Mouse (Mus musculus) forebrain, postnatal 0 days (tissue): ENCODE measurements around the gene H2-T3. TPM values are rescaled to one million over a fixed set of nuclear protein-coding genes. Genes with fewer than 3 reads are reported as not detected.
"Not testable (repeated sequence)": the region's sequence is repeated elsewhere in the genome, so short reads cannot be mapped to it uniquely, and the experiment has no call there.

Source experiments
- ATAC-seq: fragments of 200-750 bp; cut with Nextera tagmentation; 2 replicates; pipeline ENCODE4 v1.8.0; 2017; ENCODE audit warnings: mild to moderate bottlenecking, moderate library complexity
- DNase-seq: peaks from one replicate; pipeline ENCODE4 v3.0.0-alpha.2; 2015
- H3K27ac ChIP-seq: fragments of 300-500 bp; sonication (generic); 2 replicates; pipeline ENCODE4 v1.5.1; 2014; ENCODE audit warnings: low read depth, mild to moderate bottlenecking, antibody characterized with exemption, low read length, moderate library complexity, mixed read lengths
- H3K27me3 ChIP-seq: fragments of 300-500 bp; sonication (generic); 2 replicates; pipeline ENCODE4 v1.6.1; 2014; ENCODE audit warnings: mild to moderate bottlenecking, low read length, mixed read lengths; ENCODE audit not compliant: insufficient read depth
- H3K36me3 ChIP-seq: fragments of 300-500 bp; sonication (generic); 2 replicates; pipeline ENCODE4 v1.6.1; 2014; ENCODE audit warnings: mild to moderate bottlenecking, moderate library complexity; ENCODE audit not compliant: insufficient read depth
- H3K4me1 ChIP-seq: fragments of 300-500 bp; sonication (generic); 2 replicates; pipeline ENCODE4 v1.6.1; 2014; ENCODE audit warnings: antibody characterized with exemption; ENCODE audit not compliant: insufficient read depth
- H3K4me2 ChIP-seq: fragments of 300-500 bp; sonication (generic); 2 replicates; pipeline ENCODE4 v1.6.1; 2014; ENCODE audit warnings: low read depth, mild to moderate bottlenecking, moderate library complexity
- H3K4me3 ChIP-seq: fragments of 300-500 bp; sonication (generic); 2 replicates; pipeline ENCODE4 v1.5.1; 2014; ENCODE audit warnings: low read depth, low read length, mixed read lengths
- H3K9ac ChIP-seq: fragments of 300-500 bp; sonication (generic); 2 replicates; pipeline ENCODE4 v1.6.1; 2014; ENCODE audit warnings: mild to moderate bottlenecking
- H3K9me3 ChIP-seq: fragments of 300-500 bp; sonication (generic); 2 replicates; pipeline ENCODE4 v1.6.1; 2016; ENCODE audit warnings: low read length
- CTCF ChIP-seq: sonication (generic); IDR thresholded peaks from 2 replicates; pipeline ENCODE4 v1.5.1; 2016; ENCODE audit warnings: antibody characterized with exemption, control low read depth, low read depth
- WGBS: fragments of 180-500 bp; shearing (Covaris S2); extraction: QIAGEN DNeasy Blood & Tissue Kit; methylation state at CpG from one replicate; pipeline ENCODE4 v1.1.7; 2014; 5-methylcytosine and 5-hydroxymethylcytosine counted together
- polyA plus RNA-seq: library from polyadenylated mRNA; unstranded; fragments of >200 nt; fragmentation: Nextera tagmentation; extraction: Ambion mirVana; gene quantifications from 2 replicates; pipeline ENCODE4 v1.2.1, GENCODE M21; 2015
- total RNA-seq: library from RNA; depleted of rRNA; stranded (reverse); fragments of >200 nt; gene quantifications from 2 replicates; pipeline ENCODE4 v1.2.3, GENCODE M21; 2014

The H2-T3 gene
- total and polyA plus RNA-seq, 2 experiments from 2014 or later = not detected

DNA sequence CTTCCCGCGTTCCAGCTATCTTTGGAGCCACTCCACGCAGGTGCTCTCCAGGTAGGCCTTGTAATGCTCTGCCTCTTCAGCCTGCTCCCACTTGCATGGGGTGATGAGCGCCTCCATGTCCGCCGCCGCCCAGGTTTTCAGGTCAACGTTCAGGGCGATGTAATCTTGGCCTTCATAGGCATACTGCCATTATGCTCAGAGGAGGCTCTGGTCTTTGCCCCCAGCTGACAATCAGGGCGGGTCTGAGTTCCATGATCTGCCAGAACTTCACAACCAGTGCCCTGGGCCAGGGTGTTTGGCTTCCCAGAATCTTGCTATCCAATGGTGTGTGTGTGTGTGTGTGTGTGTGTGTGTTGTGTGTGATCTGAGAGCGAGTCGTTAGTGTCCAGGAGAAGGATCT is 7.9 kb downstream of the H2-T3 start:
- H3K9me3 ChIP-seq = no peaks in the 10 kb centered on the region
- no peak overlapping the region for H3K4me3 ChIP-seq
- H3K27ac ChIP-seq = no peak overlapping the region
- WGBS = 73% methylated on average over 12 of the region's 12 CpGs
- H3K9ac ChIP-seq = no peak overlapping the region
- H3K4me1 ChIP-seq = no peaks in the 10 kb centered on the region
- H3K27me3 ChIP-seq = peaks cover 3% of the 10 kb centered on the region; the same call in 1 of the 2 replicates
- no peak for TF ChIP-seq CTCF
- ATAC-seq (no peak), DNase-seq (no peak)
- no peak overlapping the region for H3K4me2 ChIP-seq
- H3K36me3 ChIP-seq = no peaks in the 10 kb centered on the region

DNA sequence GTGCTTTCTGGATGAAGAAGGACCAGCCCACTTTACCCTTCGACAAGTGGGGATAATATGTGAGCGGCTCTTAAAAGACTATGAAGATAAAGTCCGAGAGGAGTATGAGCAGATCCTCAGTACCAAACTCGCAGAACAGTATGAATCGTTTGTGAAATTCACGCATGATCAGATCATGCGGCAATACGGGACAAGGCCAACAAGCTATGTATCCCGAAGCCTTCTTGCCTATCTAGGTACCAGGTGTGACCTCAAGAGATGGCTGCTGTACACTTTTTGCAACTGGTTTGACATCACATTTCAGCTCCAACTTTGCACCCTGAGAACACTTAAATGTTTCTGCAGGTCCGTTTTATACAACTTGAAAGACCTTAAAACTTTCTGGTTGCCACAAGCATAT is 10.6 kb downstream of the H2-T3 start:
- H3K4me2 ChIP-seq, H3K27me3 ChIP-seq, H3K4me1 ChIP-seq, H3K9ac ChIP-seq, H3K4me3 ChIP-seq, DNase-seq, H3K36me3 ChIP-seq, H3K27ac ChIP-seq, H3K9me3 ChIP-seq, ATAC-seq: not testable (repeated sequence)
- WGBS = 7% methylated on average over 10 of the region's 10 CpGs

DNA sequence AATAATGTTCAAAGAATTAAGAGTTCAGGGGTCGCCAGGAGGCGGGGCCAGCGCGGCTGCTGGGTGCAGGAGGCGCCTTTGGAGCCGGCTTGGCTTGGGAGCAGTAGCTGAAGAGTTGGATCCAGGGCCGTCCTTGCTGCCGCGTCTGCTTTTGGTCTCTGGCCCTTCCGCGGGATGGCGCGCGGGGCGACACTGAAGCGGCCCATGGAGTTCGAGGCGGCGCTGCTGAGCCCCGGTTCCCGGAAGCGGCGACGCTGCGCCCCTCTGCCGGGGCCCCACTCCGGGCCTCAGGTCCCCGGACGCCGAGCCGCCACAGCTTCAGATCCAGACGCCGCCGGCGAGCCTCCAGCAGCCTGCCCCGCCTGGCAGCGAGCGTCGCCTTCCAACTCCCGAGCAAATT is 11.1 kb downstream of the H2-T3 start:
- not testable (repeated sequence) for H3K36me3 ChIP-seq, H3K9ac ChIP-seq, H3K27me3 ChIP-seq, DNase-seq, H3K4me1 ChIP-seq, H3K9me3 ChIP-seq, H3K27ac ChIP-seq
- under 1% methylated on average over 40 of the region's 40 CpGs for WGBS
- peak overlapping the region; percentile 14; the same call in 1 of the 2 replicates for H3K4me3 ChIP-seq
- H3K4me2 ChIP-seq = peak overlapping the region; percentile 50
- ATAC-seq = peak; percentile 25; the same call in 1 of the 2 replicates

DNA sequence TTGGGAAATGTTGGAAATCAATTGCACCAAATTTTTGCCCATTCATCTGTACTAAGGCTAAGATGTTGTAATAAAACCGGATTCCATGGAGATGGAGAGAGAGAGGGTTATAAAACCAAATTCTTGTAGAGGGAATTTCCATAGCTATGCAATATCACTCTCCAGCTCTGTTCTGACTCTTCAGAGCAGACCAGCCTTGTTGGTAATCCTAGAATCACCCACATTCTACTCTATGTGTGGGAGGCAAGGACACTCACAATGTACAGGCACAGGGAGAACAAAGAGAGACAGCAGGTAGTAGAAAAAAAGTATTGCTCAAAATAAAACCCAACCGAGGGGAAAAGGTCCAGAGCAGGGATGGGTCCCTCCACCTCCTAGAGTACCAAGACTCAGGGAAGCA is 14.0 kb downstream of the H2-T3 start:
- H3K27ac ChIP-seq, H3K27me3 ChIP-seq, H3K4me3 ChIP-seq, DNase-seq, H3K4me2 ChIP-seq, ATAC-seq, H3K9me3 ChIP-seq, H3K36me3 ChIP-seq, H3K4me1 ChIP-seq, H3K9ac ChIP-seq: not testable (repeated sequence)
- no CpG with 5 or more reads among the region's 2 CpGs for WGBS

DNA sequence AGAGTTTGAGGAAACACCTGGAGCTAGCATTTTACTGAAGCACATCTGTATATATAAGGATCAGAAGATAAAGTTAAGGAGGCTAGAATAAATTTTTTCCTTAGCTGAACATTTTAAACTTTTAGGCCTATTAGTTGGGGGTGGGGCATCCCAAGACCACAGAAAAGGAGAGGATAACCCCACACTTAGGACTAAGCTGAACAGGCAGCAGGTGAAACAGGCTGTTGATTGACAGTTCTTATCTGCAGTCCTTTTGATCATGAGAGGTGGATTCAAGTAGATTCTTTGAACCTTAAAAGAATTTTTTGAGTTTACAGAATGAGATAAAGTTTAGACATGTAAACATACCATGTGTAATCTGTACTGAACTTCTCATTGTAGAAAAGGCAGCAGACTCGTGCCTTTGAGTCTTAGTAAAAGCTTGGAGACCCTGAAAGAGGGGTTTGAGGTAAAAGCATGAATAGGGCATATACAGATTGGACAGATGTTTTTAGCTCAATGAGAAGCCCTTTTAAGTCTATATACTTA is 19.7 kb downstream of the H2-T3 start:
- no peak for DNase-seq
- H3K27ac ChIP-seq = no peak overlapping the region
- 34% methylated on average over 1 of the region's 1 CpGs for WGBS
- no peaks in the 10 kb centered on the region for H3K4me1 ChIP-seq
- H3K9ac ChIP-seq = no peak overlapping the region
- peaks cover 25% of the 10 kb centered on the region for H3K27me3 ChIP-seq
- ATAC-seq = no peak
- H3K4me3 ChIP-seq = no peak overlapping the region
- H3K36me3 ChIP-seq = no peaks in the 10 kb centered on the region
- no peak overlapping the region for H3K4me2 ChIP-seq
- H3K9me3 ChIP-seq = no peaks in the 10 kb centered on the region
- TF ChIP-seq CTCF = no peak

DNA sequence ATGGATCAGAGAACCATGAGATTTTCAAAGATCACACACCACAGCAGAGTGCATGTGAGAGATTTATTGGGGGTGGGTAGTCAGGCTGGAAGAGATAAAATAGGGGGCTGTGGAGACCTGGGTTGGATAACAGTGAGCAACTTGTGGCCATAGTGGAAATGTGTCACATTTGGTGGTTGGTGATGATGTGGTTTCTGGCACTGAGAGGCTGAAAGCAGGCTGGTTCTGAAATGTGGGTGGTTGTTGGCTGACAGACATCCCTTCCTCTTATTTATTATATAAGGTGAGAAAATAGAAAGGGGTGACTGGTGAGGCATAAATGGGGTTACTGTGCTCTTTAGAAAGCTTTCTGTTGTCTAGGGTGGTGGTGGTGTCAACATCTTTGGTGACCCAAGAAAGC is 20.3 kb downstream of the H2-T3 start:
- Histone ChIP-seq H3K27ac (no peak overlapping the region), H3K4me3 (no peak overlapping the region), H3K4me2 (no peak overlapping the region), H3K9me3 (no peaks in the 10 kb centered on the region), H3K36me3 (no peaks in the 10 kb centered on the region), H3K9ac (no peak overlapping the region), H3K27me3 (peaks cover 31% of the 10 kb centered on the region), H3K4me1 (no peaks in the 10 kb centered on the region)
- no peak for DNase-seq
- no peak for ATAC-seq
- TF ChIP-seq CTCF = no peak

DNA sequence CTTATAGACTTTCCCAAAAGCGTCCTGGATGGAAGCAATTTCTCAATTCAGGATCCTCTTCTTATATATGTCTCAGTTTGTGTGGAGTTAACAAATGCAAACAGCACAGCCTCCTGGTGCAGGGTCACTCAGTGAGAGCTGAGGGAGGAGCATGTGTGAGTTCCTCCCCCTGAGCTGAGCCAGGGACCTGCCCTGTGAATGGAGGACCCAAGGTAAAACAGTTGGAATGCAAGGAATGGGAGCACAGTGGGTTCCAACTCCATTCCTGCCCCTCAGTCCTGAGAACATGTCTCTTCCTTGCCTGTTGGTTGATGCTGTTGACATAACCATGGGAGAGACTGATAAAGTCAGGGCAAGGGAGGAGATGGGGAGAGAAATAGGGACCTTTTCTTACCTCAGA is 21.0 kb downstream of the H2-T3 start:
- ATAC-seq, H3K9me3 ChIP-seq, H3K4me3 ChIP-seq, H3K4me2 ChIP-seq, H3K36me3 ChIP-seq, H3K27ac ChIP-seq, H3K4me1 ChIP-seq, H3K9ac ChIP-seq, DNase-seq: not testable (repeated sequence)
- WGBS = 40% methylated on average over 1 of the region's 1 CpGs
- H3K27me3 ChIP-seq = peaks cover 33% of the 10 kb centered on the region

DNA sequence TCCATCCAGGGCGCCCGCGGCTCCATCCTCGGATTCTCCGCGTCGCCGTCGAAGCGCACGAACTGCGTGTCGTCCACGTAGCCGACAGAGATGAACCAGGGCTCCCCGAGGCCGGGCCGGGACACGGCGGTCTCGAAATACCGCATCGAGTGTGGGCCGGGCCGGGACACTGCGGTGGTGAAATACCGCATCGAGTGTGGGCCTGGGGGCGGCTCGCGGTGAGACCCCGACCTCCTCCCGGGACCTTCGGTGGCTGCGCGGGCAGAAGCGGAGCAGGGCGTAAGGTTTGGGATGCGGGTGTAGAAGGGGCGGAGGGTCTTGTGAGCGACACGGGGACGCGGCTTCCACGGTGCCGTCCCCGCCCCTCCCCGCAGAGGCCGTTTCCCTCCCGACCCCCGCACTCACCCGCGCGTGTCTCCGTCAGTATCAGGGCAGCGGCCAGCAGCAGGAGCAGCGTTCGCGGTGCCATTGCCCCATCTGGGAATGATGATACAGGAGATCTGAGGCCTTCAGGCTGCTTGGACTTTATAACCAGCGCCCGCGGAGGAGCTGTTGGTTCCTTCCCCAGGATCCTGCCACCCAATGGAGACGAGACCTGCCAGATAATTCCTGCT is 21.9 kb downstream of the H2-T3 start, which contains the start of gene Gm8909:
Gene Gm8909 (minus strand): TSS at position 499 of the 614 bp plus-strand sequence.
- Histone ChIP-seq H3K4me3 (peak within 1 kb of the TSS; percentile 9; the same call in 1 of the 2 replicates), H3K9ac (no peak within 1 kb of the TSS), H3K9me3 (no peaks in the 10 kb centered on the region), H3K4me2 (peak within 1 kb of the TSS; percentile 27), H3K27ac (no peak within 1 kb of the TSS), H3K4me1 (no peaks in the 10 kb centered on the region), H3K27me3 (peaks cover 33% of the 10 kb centered on the region), H3K36me3 (no peaks in the 10 kb centered on the region)
- DNase-seq (no peak), ATAC-seq (no peak)
- no peak for TF ChIP-seq CTCF
- 2% methylated on average over 61 of the region's 63 CpGs for whole genome bisulfite sequencing
